In genomic region chr13:51279642-51280387, GRCm38 (mm10) we compare ENCODE assay signal across 8 mouse cellular contexts.
DNase-seq lines count a peak whose midpoint lies in the region; ATAC-seq lines count a peak whose summit lies in the region.

No protein-coding gene starts in this region.

- H3K36me3 ChIP-seq in heart, embryonic 14.5 days (ENCODE audit: control insufficient read depth, insufficient read depth, low read length), result no peaks in the 10 kb centered on the region

- H3K4me1 ChIP-seq in heart, embryonic 14.5 days (ENCODE audit: control insufficient read depth in 2 of 2, insufficient read depth in 2 of 2, low read length in 2 of 2), result peaks cover 16 to 18% of the 10 kb centered on the region in 2 experiments

- no peak overlapping the region for H3K4me2 ChIP-seq in heart, embryonic 14.5 days (ENCODE audit: low read length)

- peak; percentile 80 for ATAC-seq in heart, embryonic 14.5 days (ENCODE audit: insufficient number of reproducible peaks, insufficient read depth, low FRiP score, low read depth)

- peaks cover 4% of the 10 kb centered on the region; the same call in 1 of the 2 replicates for H3K9me3 ChIP-seq in heart, embryonic 14.5 days (ENCODE audit: control insufficient read depth, low read length)

- H3K27ac ChIP-seq in heart, embryonic 14.5 days (replicated peaks in 1 of 2; ENCODE audit: control insufficient read depth in 1 of 2, insufficient read depth in 1 of 2, low read depth in 2 of 2, low read length in 2 of 2), result peak overlapping the region; percentile 49 to 80

- H3K9ac ChIP-seq in heart, embryonic 14.5 days (ENCODE audit: low read length), result no peak overlapping the region

- DNase-seq in heart, adult 18-20 months, result no peak
- DNase-seq in embryo, embryonic 11.5 days (ENCODE audit: low read depth, low spot score), result peak; percentile 64
- DNase-seq in kidney, adult 11 months, result peak; percentile 43
- DNase-seq in neural tube, embryonic 10.5 days (ENCODE audit: extremely low spot score, low spot score), result peak; percentile 67
- no peak for DNase-seq in frontal cortex, postnatal 14 days (ENCODE audit: low spot score in 2 of 2)
- DNase-seq in c-Kit-positive CD71-positive TER-119-positive erythroid progenitor cells, embryonic 14.5 days (ENCODE audit: low spot score), result no peak
- DNase-seq in gastrocnemius, postnatal 25 days, result no peak

- H3K4me3 ChIP-seq in heart, embryonic 14.5 days (ENCODE audit: control insufficient read depth in 1 of 2, insufficient read depth in 1 of 2, low read depth in 1 of 2, low read length in 2 of 2), result no peak overlapping the region

- 10% methylated on average over 8 of the region's 8 CpGs for WGBS in heart, embryonic 14.5 days

- H3K27me3 ChIP-seq in heart, embryonic 14.5 days (ENCODE audit: control insufficient read depth, insufficient read depth, low read length), result no peaks in the 10 kb centered on the region

Comparison
In these comparisons a context has a peak if more than half of its experiments do, and no peak if none do; other contexts are left out.
1. DNase-seq: peak in embryo, embryonic 11.5 days (single experiment), kidney, adult 11 months (single experiment) and neural tube, embryonic 10.5 days (single experiment); none in heart, adult 18-20 months (0 of 2), frontal cortex, postnatal 14 days (0 of 2), c-Kit-positive CD71-positive TER-119-positive erythroid progenitor cells, embryonic 14.5 days (single experiment) and gastrocnemius, postnatal 25 days (single experiment).